Mouse (Mus musculus): ENCODE data around the gene Spaca3. TPM values are rescaled to one million over a fixed set of nuclear protein-coding genes. Genes with fewer than 3 reads are reported as not detected.
A peak's percentile ranks its signal among the peaks of the same experiment; 100 is the strongest.

Gene Spaca3
- polyA plus RNA-seq, 1 experiment from 2014 or later = not detected

GRCm38 (mm10) chr11:80902664-80903063 is 44.5 kb downstream of the Spaca3 start:
- 49% methylated on average over 7 of the region's 7 CpGs for WGBS

GRCm38 (mm10) chr11:80903426-80903825 is 45.3 kb downstream of the Spaca3 start:
- ATAC-seq (replicated peaks; ENCODE audit: low FRiP score, low TSS enrichment, low read depth) (no peak), DNase-seq (ENCODE audit: low spot score) (no peak)
- H3K9me3 ChIP-seq (ENCODE audit: control insufficient read depth, low read length) = no peaks in the 10 kb centered on the region
- H3K4me2 ChIP-seq (ENCODE audit: low read length) = no peak overlapping the region
- H3K4me3 ChIP-seq (ENCODE audit: low read depth, low read length) = no peak overlapping the region
- no peaks in the 10 kb centered on the region for H3K27me3 ChIP-seq (replicated peaks; ENCODE audit: control insufficient read depth, insufficient read depth, low read length)
- no peaks in the 10 kb centered on the region for H3K4me1 ChIP-seq (replicated peaks; ENCODE audit: control insufficient read depth, insufficient read depth, low read length)
- H3K27ac ChIP-seq (ENCODE audit: low read depth) = no peak overlapping the region
- no peak overlapping the region for H3K9ac ChIP-seq (ENCODE audit: low read length)
- no peaks in the 10 kb centered on the region for H3K36me3 ChIP-seq (ENCODE audit: control insufficient read depth, insufficient read depth, low read length)
- 89% methylated on average over 10 of the region's 10 CpGs for WGBS

More at GRCm38 (mm10) chr11:80902664-80903063, 44.5 kb downstream of the Spaca3 start:
- DNase-seq (ENCODE audit: low spot score) (no peak), ATAC-seq (replicated peaks; ENCODE audit: low FRiP score, low TSS enrichment, low read depth) (no peak)
- H3K27me3 ChIP-seq (replicated peaks; ENCODE audit: control insufficient read depth, insufficient read depth, low read length) = no peaks in the 10 kb centered on the region
- no peaks in the 10 kb centered on the region for H3K4me1 ChIP-seq (replicated peaks; ENCODE audit: control insufficient read depth, insufficient read depth, low read length)
- no peaks in the 10 kb centered on the region for H3K9me3 ChIP-seq (ENCODE audit: control insufficient read depth, low read length)
- no peak overlapping the region for H3K4me3 ChIP-seq (ENCODE audit: low read depth, low read length)
- no peak overlapping the region for H3K4me2 ChIP-seq (ENCODE audit: low read length)
- no peaks in the 10 kb centered on the region for H3K36me3 ChIP-seq (ENCODE audit: control insufficient read depth, insufficient read depth, low read length)
- no peak overlapping the region for H3K9ac ChIP-seq (ENCODE audit: low read length)
- no peak overlapping the region for H3K27ac ChIP-seq (ENCODE audit: low read depth)

- WGBS = 78% methylated on average over 2 of the region's 2 CpGs
- H3K9me3 ChIP-seq (ENCODE audit: control insufficient read depth, low read length) = no peaks in the 10 kb centered on the region
Observed at GRCm38 (mm10) chr11:80904559-80904958, 46.4 kb downstream of the Spaca3 start.

GRCm38 (mm10) chr11:80906456-80906855 is 48.3 kb downstream of the Spaca3 start:
- WGBS = 30% methylated on average over 4 of the region's 4 CpGs
- no peak overlapping the region for H3K4me2 ChIP-seq (ENCODE audit: low read length)
- peak; percentile 57 for DNase-seq (ENCODE audit: low spot score)

More at GRCm38 (mm10) chr11:80904559-80904958, 46.4 kb downstream of the Spaca3 start:
- H3K9ac ChIP-seq (ENCODE audit: low read length) = no peak overlapping the region
- no peak overlapping the region for H3K27ac ChIP-seq (ENCODE audit: low read depth)
- no peak for DNase-seq (ENCODE audit: low spot score)
- H3K36me3 ChIP-seq (ENCODE audit: control insufficient read depth, insufficient read depth, low read length) = no peaks in the 10 kb centered on the region
- no peak overlapping the region for H3K4me2 ChIP-seq (ENCODE audit: low read length)
- no peaks in the 10 kb centered on the region for H3K27me3 ChIP-seq (replicated peaks; ENCODE audit: control insufficient read depth, insufficient read depth, low read length)
- no peak for ATAC-seq (replicated peaks; ENCODE audit: low FRiP score, low TSS enrichment, low read depth)
- H3K4me3 ChIP-seq (ENCODE audit: low read depth, low read length) = no peak overlapping the region
- H3K4me1 ChIP-seq (replicated peaks; ENCODE audit: control insufficient read depth, insufficient read depth, low read length) = no peaks in the 10 kb centered on the region

GRCm38 (mm10) chr11:80907820-80908219 is 49.7 kb downstream of the Spaca3 start:
- Histone ChIP-seq H3K27ac (ENCODE audit: low read depth) (no peak overlapping the region), H3K9me3 (ENCODE audit: control insufficient read depth, low read length) (no peaks in the 10 kb centered on the region), H3K4me2 (ENCODE audit: low read length) (no peak overlapping the region), H3K36me3 (ENCODE audit: control insufficient read depth, insufficient read depth, low read length) (no peaks in the 10 kb centered on the region), H3K4me3 (ENCODE audit: low read depth, low read length) (no peak overlapping the region), H3K27me3 (replicated peaks; ENCODE audit: control insufficient read depth, insufficient read depth, low read length) (no peaks in the 10 kb centered on the region), H3K4me1 (replicated peaks; ENCODE audit: control insufficient read depth, insufficient read depth, low read length) (no peaks in the 10 kb centered on the region), H3K9ac (ENCODE audit: low read length) (no peak overlapping the region)
- 89% methylated on average over 6 of the region's 6 CpGs for WGBS
- no peak for ATAC-seq (replicated peaks; ENCODE audit: low FRiP score, low TSS enrichment, low read depth)
- DNase-seq (ENCODE audit: low spot score) = no peak

More at GRCm38 (mm10) chr11:80906456-80906855, 48.3 kb downstream of the Spaca3 start:
- ATAC-seq (replicated peaks; ENCODE audit: low FRiP score, low TSS enrichment, low read depth) = no peak
- no peaks in the 10 kb centered on the region for H3K9me3 ChIP-seq (ENCODE audit: control insufficient read depth, low read length)
- no peaks in the 10 kb centered on the region for H3K36me3 ChIP-seq (ENCODE audit: control insufficient read depth, insufficient read depth, low read length)
- no peaks in the 10 kb centered on the region for H3K27me3 ChIP-seq (replicated peaks; ENCODE audit: control insufficient read depth, insufficient read depth, low read length)
- no peak overlapping the region for H3K27ac ChIP-seq (ENCODE audit: low read depth)
- no peaks in the 10 kb centered on the region for H3K4me1 ChIP-seq (replicated peaks; ENCODE audit: control insufficient read depth, insufficient read depth, low read length)
- no peak overlapping the region for H3K9ac ChIP-seq (ENCODE audit: low read length)
- no peak overlapping the region for H3K4me3 ChIP-seq (ENCODE audit: low read depth, low read length)

GRCm38 (mm10) chr11:80912721-80913120 is 54.6 kb downstream of the Spaca3 start:
- no peaks in the 10 kb centered on the region for H3K36me3 ChIP-seq (ENCODE audit: control insufficient read depth, insufficient read depth, low read length)
- no peak overlapping the region for H3K4me3 ChIP-seq (ENCODE audit: low read depth, low read length)
- H3K4me2 ChIP-seq (ENCODE audit: low read length) = no peak overlapping the region
- H3K9me3 ChIP-seq (ENCODE audit: control insufficient read depth, low read length) = no peaks in the 10 kb centered on the region
- H3K9ac ChIP-seq (ENCODE audit: low read length) = no peak overlapping the region
- DNase-seq (ENCODE audit: low spot score) (no peak), ATAC-seq (replicated peaks; ENCODE audit: low FRiP score, low TSS enrichment, low read depth) (no peak)
- H3K4me1 ChIP-seq (replicated peaks; ENCODE audit: control insufficient read depth, insufficient read depth, low read length) = no peaks in the 10 kb centered on the region
- H3K27me3 ChIP-seq (replicated peaks; ENCODE audit: control insufficient read depth, insufficient read depth, low read length) = no peaks in the 10 kb centered on the region
- no peak overlapping the region for H3K27ac ChIP-seq (ENCODE audit: low read depth)
- 77% methylated on average over 5 of the region's 5 CpGs for WGBS

GRCm38 (mm10) chr11:80913408-80914024 is 55.4 kb downstream of the Spaca3 start:
- no peaks in the 10 kb centered on the region for H3K9me3 ChIP-seq (ENCODE audit: control insufficient read depth, low read length)
- no peak for ATAC-seq (replicated peaks; ENCODE audit: low FRiP score, low TSS enrichment, low read depth)
- no peak overlapping the region for H3K4me3 ChIP-seq (ENCODE audit: low read depth, low read length)
- no peak overlapping the region for H3K9ac ChIP-seq (ENCODE audit: low read length)
- DNase-seq (ENCODE audit: low spot score) = no peak
- no peaks in the 10 kb centered on the region for H3K27me3 ChIP-seq (replicated peaks; ENCODE audit: control insufficient read depth, insufficient read depth, low read length)
- no peaks in the 10 kb centered on the region for H3K4me1 ChIP-seq (replicated peaks; ENCODE audit: control insufficient read depth, insufficient read depth, low read length)
- WGBS = 40% methylated on average over 4 of the region's 4 CpGs
- no peaks in the 10 kb centered on the region for H3K36me3 ChIP-seq (ENCODE audit: control insufficient read depth, insufficient read depth, low read length)
- H3K4me2 ChIP-seq (ENCODE audit: low read length) = no peak overlapping the region
- H3K27ac ChIP-seq (ENCODE audit: low read depth) = no peak overlapping the region

Other genes with a start within 250 kb of the Spaca3 start
- gene Myo1d, start 78.3 kb upstream of the Spaca3 start, polyA plus RNA-seq (2014; fragmentation: Nextera tagmentation; extraction: Ambion mirVana) = 45.4 and 50.1 TPM in 2 replicates
- 180 TPM in 2 replicates for gene Tmem98, start 48.2 kb upstream of the Spaca3 start, polyA plus RNA-seq (2014; fragmentation: Nextera tagmentation; extraction: Ambion mirVana)

All from intestine, embryonic 14.5 days (tissue).